Mouse (Mus musculus): Measurements from ENCODE around the gene Adamtsl1.

Adamtsl1 gene

DNA sequence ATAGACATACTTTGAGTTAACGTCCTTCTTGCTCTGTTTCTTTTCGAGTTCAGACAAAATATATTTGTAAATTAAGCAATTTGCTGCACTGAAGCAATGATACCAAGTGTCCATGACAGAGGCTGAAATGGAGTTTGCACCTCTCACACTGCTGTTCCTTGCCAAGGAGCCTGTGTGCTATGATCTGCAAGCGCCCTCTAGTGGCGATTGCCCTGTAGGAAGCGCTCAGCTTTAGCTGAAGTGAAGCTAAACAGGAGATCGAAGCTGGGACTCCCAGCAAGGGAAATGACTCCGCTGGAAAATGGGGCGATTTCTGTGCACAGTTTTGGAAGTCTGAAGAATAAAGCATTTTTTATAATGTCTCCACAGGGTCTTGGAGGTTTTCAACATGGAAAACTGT is 287.8 kb downstream of the Adamtsl1 start:
- in situ Hi-C loops (cut with MboI, MseI) = no loop called here

DNA sequence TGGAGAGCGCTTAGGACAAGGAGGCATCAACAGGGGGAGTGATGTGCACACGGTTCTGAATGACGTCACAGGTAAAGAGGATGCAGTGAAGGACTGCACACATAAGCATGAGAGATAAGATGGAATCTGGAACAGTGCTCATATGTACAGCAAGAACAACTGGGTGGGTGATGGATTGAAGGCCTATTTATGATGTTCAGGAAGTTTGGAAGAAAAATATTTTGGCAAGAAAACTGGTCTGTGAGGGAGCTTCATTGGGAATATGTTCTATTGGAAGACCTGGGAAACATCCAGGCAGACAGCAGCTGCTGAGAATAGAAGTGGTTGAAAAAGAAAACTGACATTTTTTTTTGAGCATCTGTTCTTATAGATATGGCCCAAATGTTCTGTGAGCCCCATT is 300.4 kb downstream of the Adamtsl1 start:
- in situ Hi-C loops (cut with MboI, MseI) = no loop called here

DNA sequence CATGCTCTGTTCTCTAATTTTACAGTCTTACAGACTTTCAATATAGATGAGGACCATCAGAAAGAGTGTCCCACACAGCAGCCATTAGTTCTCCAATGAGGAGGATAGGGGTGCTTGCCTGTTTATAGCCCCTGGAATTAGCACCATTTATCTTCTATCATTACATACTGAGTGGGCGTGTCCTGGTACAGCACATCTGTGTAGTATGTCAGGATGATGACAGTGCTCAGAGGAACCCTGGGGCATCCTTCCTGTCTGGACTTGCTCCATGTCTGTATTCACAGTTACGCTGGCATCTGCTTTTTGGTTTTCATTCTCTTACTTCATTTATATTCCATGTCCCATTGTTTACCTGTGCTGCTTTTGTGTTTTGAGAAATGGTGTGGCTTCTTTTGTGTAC is 304.5 kb downstream of the Adamtsl1 start:
- in situ Hi-C loops (cut with MboI, MseI) = no loop called here

DNA sequence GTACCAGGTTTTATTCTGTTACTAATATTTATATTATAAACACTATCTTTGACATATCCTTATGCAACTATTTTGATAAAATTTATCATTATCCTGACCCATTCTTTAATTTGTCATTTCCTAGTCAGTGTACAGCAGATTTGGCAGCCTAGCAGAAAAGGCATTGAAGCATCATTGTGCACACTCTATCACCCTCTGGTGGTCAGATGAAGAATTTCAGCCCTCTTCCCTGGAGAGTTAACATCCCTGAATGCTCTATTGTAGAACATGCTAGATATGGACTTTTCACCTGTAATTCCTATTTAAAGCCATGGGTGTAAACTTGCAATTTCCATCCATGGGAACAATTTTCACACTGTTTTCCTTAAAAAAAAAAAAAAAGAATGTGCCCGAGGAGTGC is 305.2 kb downstream of the Adamtsl1 start:
- in situ Hi-C loops (cut with MboI, MseI) = no loop called here

DNA sequence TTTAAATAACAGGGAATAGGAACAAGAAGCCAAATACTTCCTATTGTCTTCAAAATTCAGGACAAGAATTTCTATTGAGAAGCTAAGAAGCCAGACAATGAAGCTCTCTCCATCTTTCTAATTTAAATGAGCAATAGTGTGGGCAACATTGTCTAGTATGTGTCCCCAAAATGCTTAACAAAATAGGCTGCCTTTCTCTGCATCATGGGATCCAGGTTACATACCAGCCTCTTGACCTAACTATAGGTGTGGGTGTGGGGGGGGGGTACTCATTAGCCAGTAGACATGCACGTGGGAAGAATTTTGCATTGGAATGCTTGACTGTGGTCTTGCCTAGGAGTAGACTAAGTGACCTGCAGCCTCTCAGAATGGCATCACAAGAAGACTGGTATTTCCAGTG is 305.9 kb downstream of the Adamtsl1 start:
- in situ Hi-C loops (cut with MboI, MseI) = no loop called here

DNA sequence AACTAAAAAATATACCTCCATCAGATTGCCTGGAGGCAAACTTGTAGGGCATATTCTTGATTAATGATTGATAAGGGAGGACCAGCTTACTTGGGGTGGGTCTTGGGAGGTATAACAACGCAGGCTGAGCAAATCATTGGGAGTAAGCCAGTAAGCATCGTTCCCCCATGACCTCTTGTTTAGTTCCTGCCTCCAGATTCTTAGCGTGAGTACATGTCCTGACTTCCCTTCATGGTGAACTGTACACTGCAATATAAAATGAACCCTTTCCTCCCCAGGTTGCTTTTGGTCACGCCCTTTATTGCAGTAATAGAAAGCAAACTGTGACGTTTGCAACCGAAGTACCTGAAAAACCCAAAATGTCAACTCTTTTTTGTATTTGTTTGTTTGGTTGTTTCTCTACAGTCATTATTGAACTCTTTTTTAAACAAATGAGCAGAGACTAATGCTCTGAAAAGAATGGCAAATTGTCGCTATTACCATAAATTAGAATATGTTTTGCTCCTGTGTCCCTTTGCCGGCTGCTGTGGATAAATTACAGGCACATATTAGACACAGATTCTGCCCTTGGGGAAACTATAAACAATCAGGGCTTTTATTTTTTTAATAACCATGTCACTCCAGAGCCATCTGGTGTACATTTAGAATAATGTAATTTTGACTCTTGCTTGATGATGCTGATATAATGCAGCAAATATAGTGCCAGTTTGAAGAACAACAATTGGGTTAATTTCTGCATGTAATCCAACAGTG is 310.2 kb downstream of the Adamtsl1 start:
- in situ Hi-C loops (cut with MboI, MseI) = no loop called here

DNA sequence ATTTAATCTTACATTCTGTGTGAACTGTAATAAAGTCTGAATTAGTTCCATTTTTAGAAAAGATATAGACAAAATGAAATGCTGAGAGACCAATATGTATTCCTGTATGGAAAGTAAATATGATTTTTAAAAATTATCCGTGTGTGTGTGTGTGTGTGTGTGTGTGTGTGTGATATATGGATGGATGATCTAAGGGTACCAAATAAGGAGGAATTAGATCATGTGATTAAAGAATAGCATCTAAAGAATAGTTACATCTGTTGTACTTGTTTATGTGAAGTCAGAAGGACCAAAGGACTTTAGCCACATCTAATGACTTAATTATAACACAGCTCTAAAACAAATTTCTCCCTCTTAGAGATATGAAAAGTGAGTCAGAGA is 310.7 kb downstream of the Adamtsl1 start:
- in situ Hi-C loops (cut with MboI, MseI) = no loop called here

DNA sequence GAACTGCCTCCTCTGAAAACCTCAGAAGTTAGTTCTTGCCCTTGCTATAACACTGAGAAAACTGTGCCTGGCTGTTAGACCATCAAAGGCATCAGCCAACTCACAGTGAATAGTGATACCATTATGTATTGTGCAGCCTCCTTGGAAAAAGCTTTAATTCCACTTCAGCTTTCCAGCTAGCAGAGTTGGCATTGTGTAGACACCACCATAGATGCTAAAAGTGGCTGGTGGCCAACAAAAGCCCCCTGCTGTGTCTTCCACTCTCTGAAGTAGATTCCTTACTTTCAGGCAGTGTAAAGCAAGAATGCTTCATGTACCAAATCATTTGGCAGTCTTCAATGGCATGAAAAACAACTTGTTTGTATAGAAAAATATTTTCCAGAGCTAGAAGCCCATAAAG is 323.1 kb downstream of the Adamtsl1 start:
- in situ Hi-C loops (cut with MboI, MseI) = no loop called here

DNA sequence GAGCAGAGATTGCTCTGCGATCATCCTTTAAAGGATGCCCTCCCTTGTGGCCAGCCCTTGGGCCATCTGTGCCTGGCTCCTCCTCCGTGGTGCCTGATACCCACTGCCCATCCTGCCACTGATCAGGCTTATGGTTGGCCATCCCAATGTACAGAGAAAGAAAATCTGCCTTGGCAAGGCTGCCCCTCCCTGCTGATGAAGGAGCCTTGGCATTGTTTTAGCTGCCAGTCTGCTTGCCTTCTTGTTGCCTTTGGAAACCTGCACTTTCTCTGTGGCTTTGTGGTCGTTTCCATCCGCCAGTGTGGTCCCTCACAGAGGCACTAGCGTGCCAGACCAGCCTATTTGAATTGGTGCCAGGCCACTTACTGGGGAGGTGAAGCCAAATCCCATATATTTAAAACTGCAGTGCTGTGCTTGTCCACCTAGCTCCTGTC is 323.6 kb downstream of the Adamtsl1 start:
- in situ Hi-C loops (cut with MboI, MseI) = no loop called here

DNA sequence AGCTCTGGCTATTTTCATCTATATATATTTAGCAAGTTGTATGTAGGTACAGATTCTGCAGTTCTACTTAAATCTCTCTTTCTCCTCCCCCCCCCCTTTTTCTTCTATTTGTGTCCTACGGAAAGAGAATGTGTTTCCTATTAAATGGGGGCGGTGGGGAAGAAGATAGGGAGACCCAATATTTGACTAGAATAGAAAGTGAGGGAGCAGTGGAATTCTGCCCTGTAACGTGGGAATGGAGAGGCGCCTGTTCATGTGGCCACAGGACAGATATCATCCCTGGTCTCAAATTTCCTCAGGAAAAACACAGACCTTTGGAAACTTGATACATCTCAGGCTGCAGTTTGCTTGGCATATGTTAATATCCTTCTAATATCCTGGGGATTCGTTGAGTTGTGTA is 324.1 kb downstream of the Adamtsl1 start:
- in situ Hi-C loops (cut with MboI, MseI) = no loop called here

DNA sequence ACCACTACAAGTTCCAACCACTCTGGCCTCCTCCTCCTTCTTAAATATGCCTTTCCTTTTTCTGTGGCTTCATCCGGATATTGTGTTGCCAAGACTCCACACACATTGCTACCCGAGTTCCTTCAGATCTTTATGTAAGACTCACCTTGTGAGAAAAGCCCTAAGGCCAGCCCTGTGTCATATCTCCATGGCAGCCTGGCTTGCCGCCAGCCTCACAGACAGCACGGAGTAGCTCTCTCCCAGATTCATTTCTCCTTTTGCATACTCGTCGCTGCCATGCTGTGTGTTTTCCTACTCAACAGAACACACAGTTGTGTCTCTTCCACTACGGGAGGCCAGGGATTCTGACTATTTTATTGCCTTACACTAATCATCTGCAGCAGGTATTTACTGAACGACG is 328.1 kb downstream of the Adamtsl1 start:
- in situ Hi-C loops (cut with MboI, MseI) = no loop called here

DNA sequence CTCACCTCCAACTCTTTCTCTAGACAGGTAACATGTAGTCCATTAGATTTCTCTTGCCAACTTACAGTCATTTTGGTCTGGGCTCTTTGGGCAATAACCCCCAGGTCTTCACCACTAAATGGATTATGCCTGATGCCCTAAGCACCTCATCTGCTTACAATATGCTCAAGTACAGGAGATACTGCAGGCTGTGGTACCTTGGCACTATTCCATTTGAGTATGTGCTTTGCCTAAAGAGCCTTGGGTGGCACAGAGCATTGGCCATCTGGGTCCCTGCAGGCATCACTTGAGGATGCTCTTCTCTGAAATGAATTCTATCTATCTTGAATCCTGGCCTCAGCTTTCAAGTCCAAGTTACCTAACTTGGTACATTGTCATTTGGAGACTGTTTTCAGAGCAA is 330.4 kb downstream of the Adamtsl1 start:
- in situ Hi-C loops (cut with MboI, MseI) = no loop called here

DNA sequence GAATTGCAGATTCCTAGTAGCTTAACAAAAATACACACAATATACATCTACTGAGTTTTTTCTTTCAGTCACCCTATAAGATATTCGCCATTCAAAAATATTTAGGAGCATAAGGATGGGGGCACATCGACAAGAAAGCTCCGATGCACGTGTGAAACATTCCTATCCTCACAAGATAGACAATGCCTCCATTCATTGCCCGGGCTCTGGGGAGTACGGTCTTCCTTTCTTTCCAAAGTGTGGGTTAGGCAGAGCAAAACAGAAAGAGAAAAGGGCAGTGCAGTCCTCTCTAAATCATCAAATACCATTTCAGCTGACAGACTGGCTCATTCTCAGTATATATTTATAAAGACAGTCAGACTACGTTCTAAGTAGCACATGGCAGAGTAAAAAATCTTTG is 332.0 kb downstream of the Adamtsl1 start:
- in situ Hi-C loops (cut with MboI, MseI) = no loop called here

DNA sequence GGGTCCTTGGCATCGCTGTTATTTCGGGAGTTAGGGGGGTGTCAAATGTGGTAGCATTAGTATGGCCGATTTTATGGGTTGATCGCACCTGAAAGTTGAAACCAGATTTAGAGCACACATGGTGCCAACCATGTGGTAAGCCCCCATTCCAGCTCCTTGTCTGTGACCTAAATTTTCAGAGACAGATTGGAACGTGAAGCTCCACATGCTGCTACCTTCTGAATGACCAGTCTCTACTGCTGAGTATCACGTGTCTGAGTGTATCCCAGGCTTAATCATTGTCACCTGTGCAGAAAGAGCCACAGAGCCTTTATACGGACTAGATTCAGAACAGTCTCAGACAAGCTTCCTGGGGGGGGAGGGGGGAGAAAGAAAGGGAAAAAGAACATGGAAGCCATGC is 339.4 kb downstream of the Adamtsl1 start:
- in situ Hi-C loops (cut with MboI, MseI) = no loop called here

DNA sequence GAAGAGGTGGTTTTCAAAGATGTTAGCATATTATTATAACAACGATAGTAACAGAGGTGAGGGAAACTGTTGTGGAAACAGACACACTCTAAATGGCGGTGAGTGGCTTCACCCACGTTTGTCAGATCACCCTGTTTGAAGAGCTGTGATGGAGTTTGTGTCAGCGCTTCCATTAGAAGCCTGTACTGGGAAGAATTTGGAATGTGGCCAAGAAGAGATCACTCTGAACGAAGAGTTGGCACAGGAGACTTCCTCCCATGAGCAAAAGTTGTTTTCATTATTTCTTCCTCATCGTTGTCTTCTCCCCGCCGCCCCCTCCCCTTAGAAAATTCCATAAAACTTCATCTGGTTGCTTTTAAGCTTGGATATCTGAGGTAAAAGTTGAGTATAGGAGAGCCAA is 340.5 kb downstream of the Adamtsl1 start:
- in situ Hi-C loops (cut with MboI, MseI) = no loop called here

DNA sequence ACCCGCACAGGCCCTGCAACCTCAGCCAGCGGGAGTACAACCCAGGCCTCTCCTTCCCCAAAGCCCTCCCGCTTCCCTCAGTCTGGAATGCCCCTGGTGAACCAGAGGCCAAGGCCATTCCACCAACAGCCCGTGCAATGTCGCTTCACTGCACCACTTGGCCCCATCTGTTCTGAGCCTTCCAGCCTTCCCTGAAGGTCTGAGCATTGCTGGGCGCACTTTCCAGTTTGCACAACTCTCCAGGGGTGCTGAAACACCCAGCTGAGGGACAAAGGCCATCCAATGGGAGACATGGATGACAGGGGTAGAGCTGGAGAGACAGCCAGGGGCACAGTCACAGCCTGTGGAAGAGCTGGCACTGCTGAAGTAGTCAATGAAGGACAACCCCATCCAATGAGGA is 365.4 kb downstream of the Adamtsl1 start:
- in situ Hi-C loops (cut with MboI, MseI) = no loop called here

DNA sequence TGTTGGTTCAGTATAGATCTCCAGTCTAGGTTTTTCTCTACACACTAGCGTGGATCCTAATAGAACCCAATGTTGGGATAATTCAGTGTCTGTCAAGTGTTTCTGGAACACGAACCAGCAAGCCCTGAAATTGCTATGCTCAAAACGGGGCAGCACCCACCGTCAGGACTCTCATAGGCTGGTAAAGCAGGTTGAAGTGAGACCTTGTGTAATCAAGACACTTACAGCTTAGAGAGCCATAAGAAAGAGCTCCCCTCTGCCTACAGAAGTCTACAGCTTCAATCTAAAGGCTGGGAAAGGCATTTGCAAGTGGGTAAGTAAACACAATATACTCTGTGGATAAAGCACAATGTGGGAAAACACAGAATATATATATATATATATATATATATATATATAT is 367.3 kb downstream of the Adamtsl1 start:
- in situ Hi-C loops (cut with MboI, MseI) = no loop called here

DNA sequence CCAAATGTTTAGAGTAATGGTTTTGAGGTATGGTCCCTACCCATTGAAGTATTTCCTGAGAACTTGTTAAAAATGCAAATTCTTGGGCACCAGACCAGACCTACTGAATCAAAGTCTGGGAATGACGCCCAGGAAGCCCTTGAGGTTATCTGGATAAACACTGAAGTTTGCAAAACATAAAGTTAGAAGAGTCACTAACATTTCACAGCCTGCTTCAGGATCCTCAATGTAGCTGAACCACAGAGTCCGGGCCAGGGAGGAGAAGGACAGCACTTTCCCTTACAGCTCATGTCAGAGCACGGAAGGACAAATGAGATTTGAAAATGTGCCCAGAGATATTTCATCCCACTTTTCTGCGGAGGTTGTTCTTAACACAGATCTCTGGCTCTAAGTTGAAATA is 370.1 kb downstream of the Adamtsl1 start:
- in situ Hi-C loops (cut with MboI, MseI) = no loop called here

DNA sequence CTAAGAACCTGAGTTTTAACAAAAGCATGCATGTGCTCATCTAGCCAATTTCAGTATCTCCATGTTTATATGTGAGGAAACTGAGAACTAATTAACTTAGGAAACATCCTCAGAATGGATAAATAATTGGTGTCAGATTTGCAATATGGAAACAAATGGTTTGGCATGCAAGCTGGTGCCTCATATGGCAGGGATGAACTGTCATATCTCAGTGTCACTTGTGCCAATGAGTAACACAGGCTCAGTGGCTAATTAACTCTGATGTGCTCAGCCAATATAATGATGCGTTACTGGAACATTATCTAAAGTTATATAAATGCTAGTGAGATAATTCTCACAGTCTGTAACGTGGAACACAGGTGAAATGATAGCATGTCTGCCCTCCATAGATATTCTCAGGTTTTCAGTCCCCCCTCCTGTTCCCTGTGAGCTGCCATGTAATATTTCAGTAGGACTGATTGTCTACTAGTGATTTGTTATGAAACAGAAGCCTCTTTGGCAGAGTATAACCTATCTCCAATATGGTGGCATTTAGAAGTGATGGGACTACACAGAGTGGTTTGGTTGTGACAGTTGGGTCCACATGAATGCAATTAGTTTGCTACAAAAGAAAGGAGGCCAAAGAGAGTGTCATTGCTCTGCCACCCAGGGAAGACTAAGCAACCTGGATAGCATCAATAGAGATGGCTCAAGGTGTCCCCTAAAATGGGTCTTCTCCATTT is 376.1 kb downstream of the Adamtsl1 start:
- in situ Hi-C loops (cut with MboI, MseI) = no loop called here

DNA sequence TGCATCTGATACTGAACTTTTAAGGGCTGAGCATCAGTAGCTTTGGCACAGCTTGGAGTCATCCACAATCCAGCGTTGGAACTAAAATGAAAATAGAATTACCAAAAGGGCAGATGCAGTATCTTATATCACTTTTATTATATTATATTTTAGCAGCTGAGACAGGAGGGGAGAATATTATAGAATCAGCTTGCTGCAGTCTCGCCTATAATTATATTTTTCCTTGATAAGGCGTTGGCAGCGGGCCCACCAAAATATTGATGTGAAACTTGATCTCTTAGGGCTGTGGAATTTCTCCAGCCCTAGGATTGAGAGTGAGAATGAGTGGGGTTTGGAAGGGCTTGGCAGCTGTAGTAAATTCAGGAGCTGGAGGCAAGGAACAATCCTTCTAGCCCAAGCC is 387.3 kb downstream of the Adamtsl1 start:
- in situ Hi-C loops (cut with MboI, MseI) = no loop called here

DNA sequence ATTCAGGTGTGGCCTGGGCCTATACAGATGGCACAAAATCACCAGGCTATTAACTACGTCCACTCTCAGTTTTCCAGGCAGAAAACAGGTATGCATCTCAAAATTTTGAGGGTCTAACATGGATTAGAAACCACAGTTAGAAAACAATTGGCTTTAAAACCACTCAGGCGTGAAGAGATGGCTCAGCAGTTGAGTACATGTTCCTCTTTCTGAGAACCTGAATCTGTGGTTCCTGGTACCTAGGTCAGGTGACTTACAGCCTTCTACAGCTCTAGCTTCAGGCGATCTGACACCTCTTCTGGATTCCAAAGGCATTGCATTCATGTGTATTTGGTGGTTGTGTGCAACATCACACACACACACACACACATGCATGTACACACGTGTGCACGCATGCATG is 390.2 kb downstream of the Adamtsl1 start:
- in situ Hi-C loops (cut with MboI, MseI) = no loop called here

DNA sequence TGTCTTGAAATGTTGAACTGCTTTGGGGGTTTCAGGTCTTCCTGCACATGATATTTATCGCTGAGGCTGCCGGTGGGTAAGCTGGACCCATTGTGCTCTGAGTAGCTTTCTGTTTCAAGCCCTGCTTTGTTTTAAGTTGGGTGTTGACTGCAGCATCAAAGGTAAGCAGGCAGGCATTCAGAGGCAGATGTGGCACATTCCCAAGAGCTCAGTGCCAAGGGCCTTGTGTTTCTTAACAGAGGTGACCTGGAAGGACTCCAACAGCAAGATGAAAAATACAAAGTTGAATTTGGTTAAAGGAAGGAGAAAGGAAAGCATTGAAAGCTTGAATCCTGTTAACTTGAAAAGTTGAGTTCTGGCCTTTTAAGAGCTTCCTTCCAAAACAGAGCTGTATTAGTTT is 402.1 kb downstream of the Adamtsl1 start:
- in situ Hi-C loops (cut with MboI, MseI) = no loop called here

DNA sequence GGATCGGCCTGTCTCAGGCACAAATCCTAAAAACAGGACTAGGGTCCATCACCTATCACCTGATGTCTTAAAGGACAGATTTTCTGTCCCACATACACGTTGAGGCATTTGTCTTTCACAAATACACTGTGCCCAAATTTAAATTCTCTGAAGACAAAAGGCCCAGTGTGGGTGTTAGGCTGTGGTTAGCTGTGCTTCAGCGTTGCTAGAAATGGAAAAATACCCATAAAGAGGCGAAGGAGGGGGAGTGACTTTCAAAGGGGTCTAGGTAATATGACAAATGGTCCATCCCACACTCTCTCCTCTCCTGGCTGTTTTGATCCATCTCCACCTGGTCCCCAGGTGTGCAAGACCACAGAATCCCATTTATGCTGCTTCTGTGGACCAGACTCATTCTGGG is 404.4 kb downstream of the Adamtsl1 start:
- in situ Hi-C loops (cut with MboI, MseI) = no loop called here

Measured in regulatory T cell (primary cell).